Mouse (Mus musculus): Measurements from ENCODE around the gene Arrdc4. TPM values are rescaled to one million over a fixed set of nuclear protein-coding genes. Genes with fewer than 3 reads are reported as not detected.

Gene Arrdc4
- polyA plus RNA-seq (2015; fragmentation: Nextera tagmentation; extraction: Ambion mirVana): 24.9 and 25.0 TPM in 2 replicates

DNA sequence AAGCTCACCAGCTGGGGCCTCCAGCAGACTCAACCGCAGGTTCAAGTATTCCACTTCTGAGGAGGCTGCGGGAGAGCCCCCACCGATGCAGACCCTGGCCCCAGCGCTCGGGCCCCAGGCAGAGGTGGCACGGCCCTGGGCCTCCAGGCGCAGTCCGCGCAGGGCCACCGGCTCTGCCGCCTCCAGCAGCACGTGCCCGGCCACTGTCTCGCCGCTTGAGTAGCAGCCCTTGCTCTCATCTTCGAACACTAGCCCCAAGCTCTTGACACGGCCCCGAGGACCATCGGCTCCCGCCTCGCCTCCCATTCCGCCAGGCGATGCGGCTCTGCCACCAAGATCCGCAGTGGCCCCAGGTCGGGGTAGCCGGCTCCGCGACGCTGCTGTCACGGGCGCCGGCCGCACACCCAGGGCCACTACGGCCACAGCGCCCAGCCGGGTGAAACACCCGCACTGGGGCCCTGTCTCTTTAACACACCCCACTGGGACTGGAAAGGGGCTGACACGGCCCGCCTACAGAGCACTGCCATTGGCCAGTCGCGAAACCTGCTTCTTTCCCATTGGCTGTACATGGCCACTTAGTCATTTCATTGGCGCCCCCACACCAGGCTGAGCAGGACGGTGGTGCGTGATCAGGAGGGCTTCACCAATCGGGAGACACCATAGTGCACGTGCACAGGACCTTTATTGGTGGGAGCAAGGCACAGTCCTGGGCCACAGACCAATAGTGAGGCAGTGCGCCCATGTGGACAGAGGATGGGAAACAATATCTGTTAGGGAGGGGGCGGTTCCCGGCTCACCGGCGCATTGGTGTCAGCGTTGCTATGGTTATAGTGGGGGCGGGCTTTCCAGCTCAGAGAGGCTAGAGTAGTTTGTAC lies at the start of gene Arrdc4:
TSS of gene Arrdc4 (minus strand) at position 481 of the 875 bp plus-strand sequence.
- Histone ChIP-seq H3K9ac (peak within 1 kb of the TSS; percentile 94), H3K4me3 (peak within 1 kb of the TSS; percentile 87), H3K36me3 (peaks cover 15% of the 10 kb centered on the region), H3K27me3 (no peaks in the 10 kb centered on the region), H3K4me1 (peaks cover 21% of the 10 kb centered on the region), H3K4me2 (peak within 1 kb of the TSS; percentile 91), H3K27ac (peak within 1 kb of the TSS; percentile 72), H3K9me3 (no peaks in the 10 kb centered on the region)
- peak; percentile 100 for ATAC-seq (ENCODE audit: insufficient number of reproducible peaks, insufficient read depth, low FRiP score, low TSS enrichment, low read depth)
- WGBS: under 1% methylated on average over 54 of the region's 54 CpGs

DNA sequence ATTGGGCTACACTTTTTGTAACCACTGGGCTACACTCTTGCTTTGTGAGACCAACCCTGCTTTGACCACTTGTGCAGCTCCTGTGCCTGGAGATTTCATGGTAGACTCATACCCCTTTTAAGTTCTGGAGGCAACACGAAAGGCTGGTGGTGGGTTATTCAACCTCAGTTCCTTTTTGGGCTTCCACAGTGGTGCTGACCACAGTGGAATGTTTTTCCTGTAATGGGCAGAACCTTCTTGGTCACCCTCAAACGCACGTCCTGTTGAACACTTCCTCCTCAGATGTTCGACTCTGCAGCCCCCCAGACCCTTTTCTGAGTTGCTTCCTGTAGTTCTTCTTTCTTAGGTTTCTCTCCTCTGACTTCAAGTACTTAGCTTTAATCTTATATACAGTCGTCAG lies 46.5 kb upstream of the Arrdc4 start:
- Histone ChIP-seq H3K27ac (no peak overlapping the region), H3K9me3 (no peaks in the 10 kb centered on the region), H3K9ac (no peak overlapping the region), H3K4me1 (no peaks in the 10 kb centered on the region), H3K4me2 (no peak overlapping the region), H3K36me3 (no peaks in the 10 kb centered on the region), H3K4me3 (no peak overlapping the region), H3K27me3 (no peaks in the 10 kb centered on the region)
- 66% methylated on average over 5 of the region's 5 CpGs for WGBS
- no peak for ATAC-seq (ENCODE audit: insufficient number of reproducible peaks, insufficient read depth, low FRiP score, low TSS enrichment, low read depth)

- Histone ChIP-seq H3K27me3 (no peaks in the 10 kb centered on the region), H3K27ac (no peak overlapping the region), H3K36me3 (no peaks in the 10 kb centered on the region), H3K4me2 (no peak overlapping the region), H3K4me3 (no peak overlapping the region), H3K9ac (no peak overlapping the region), H3K4me1 (no peaks in the 10 kb centered on the region), H3K9me3 (no peaks in the 10 kb centered on the region)
- ATAC-seq (ENCODE audit: insufficient number of reproducible peaks, insufficient read depth, low FRiP score, low TSS enrichment, low read depth): no peak
- 83% methylated on average over 3 of the region's 3 CpGs for WGBS
Observed at GRCm38 (mm10) chr7:68788711-68789110, 39.7 kb upstream of the Arrdc4 start.

DNA sequence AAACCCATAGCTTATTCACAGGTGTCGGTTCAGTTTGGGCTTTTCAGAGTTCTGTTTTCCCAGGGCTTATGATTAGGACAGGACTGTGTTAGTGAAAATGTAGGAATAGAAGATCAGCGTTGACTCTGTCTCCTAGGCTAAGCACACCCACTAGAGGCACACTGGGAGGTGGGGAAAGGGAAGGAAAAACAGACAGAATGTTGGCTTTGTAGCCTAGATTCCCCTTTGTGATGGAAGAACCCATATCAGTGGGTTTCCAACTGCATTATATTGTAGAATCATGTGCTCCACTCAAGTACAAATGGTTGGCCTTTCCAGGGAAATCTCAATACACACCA lies 22.7 kb upstream of the Arrdc4 start:
- 81% methylated on average over 2 of the region's 2 CpGs for WGBS
- Histone ChIP-seq H3K27me3 (no peaks in the 10 kb centered on the region), H3K9ac (no peak overlapping the region), H3K27ac (no peak overlapping the region), H3K4me3 (no peak overlapping the region), H3K9me3 (no peaks in the 10 kb centered on the region), H3K4me2 (no peak overlapping the region), H3K4me1 (no peaks in the 10 kb centered on the region), H3K36me3 (no peaks in the 10 kb centered on the region)
- no peak for ATAC-seq (ENCODE audit: insufficient number of reproducible peaks, insufficient read depth, low FRiP score, low TSS enrichment, low read depth)

GRCm38 (mm10) chr7:68770894-68771756 lies 22.1 kb upstream of the Arrdc4 start:
- H3K9me3 ChIP-seq: no peaks in the 10 kb centered on the region
- no peak overlapping the region for H3K27ac ChIP-seq
- no peak overlapping the region for H3K4me2 ChIP-seq
- H3K9ac ChIP-seq: no peak overlapping the region
- no peak overlapping the region for H3K4me3 ChIP-seq
- no peaks in the 10 kb centered on the region for H3K36me3 ChIP-seq
- H3K27me3 ChIP-seq: no peaks in the 10 kb centered on the region
- no peak for ATAC-seq (ENCODE audit: insufficient number of reproducible peaks, insufficient read depth, low FRiP score, low TSS enrichment, low read depth)
- WGBS: 66% methylated on average over 7 of the region's 7 CpGs
- no peaks in the 10 kb centered on the region for H3K4me1 ChIP-seq

DNA sequence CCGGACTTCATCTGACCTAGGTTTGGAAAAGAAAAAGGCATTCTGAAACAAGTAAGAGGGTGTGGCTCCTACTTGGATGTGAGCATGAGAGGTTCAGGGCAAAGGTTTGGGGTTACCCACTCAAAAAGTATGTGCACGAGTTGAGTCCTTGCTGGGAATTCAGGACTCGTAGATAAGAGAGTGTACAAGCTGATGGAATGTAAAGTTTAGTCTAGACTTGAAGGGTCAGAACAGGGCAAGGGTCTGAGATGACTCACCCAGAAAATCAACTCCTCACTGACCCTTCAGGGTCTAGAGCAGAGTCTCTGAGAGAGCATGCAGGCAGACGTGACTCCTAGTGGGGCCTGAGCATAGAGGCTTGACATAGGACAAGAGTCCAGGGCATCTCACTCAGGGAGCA lies 16.9 kb upstream of the Arrdc4 start:
- WGBS: 87% methylated on average over 4 of the region's 4 CpGs
- Histone ChIP-seq H3K4me3 (no peak overlapping the region), H3K9me3 (no peaks in the 10 kb centered on the region), H3K4me2 (no peak overlapping the region), H3K27ac (no peak overlapping the region), H3K36me3 (no peaks in the 10 kb centered on the region), H3K9ac (no peak overlapping the region), H3K4me1 (no peaks in the 10 kb centered on the region), H3K27me3 (no peaks in the 10 kb centered on the region)
- ATAC-seq (ENCODE audit: insufficient number of reproducible peaks, insufficient read depth, low FRiP score, low TSS enrichment, low read depth): no peak

- Histone ChIP-seq H3K4me1 (no peaks in the 10 kb centered on the region), H3K36me3 (no peaks in the 10 kb centered on the region), H3K27me3 (no peaks in the 10 kb centered on the region), H3K9me3 (no peaks in the 10 kb centered on the region), H3K4me2 (no peak overlapping the region), H3K4me3 (no peak overlapping the region), H3K9ac (no peak overlapping the region), H3K27ac (no peak overlapping the region)
- 68% methylated on average over 6 of the region's 6 CpGs for WGBS
- ATAC-seq (ENCODE audit: insufficient number of reproducible peaks, insufficient read depth, low FRiP score, low TSS enrichment, low read depth): no peak
Observed at GRCm38 (mm10) chr7:68759148-68759724, 10.2 kb upstream of the Arrdc4 start.

DNA sequence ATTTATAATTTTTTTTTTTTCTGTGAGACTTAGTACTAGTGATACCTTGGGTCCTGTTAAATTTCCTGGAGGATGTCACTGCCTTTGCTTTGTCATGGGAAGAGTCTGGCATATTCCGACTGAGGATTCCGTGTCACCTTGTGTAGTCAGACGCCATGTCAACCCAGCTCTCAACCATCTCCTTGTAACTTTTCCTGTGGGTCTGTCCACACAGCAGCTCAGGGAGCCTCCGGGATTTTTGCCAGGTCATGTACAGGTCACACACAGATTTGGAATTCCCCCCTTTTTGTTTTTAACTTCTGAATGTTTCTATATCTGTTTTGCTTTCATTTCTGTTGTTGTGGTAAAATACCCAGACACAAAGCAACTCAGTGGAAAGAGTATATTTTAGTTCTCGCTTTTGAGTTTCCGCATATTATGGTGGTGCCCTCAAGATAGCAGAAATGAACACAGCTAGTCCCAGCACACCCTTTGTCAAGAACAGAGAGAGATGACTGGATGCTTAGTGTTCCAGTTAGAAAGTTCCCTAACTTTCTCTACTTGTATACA lies 7.7 kb upstream of the Arrdc4 start:
- Histone ChIP-seq H3K27me3 (no peaks in the 10 kb centered on the region), H3K9ac (no peak overlapping the region)
- 86% methylated on average over 6 of the region's 6 CpGs for WGBS

GRCm38 (mm10) chr7:68749919-68750318 lies 878 bp upstream of the Arrdc4 start:
- H3K9me3 ChIP-seq: no peaks in the 10 kb centered on the region
- H3K27ac ChIP-seq: 0 out of 2 replicates have a peak overlapping the region, but pooled peaks have one; percentile 4
- H3K4me1 ChIP-seq: peaks cover 21% of the 10 kb centered on the region
- peak overlapping the region; percentile 87 for H3K4me3 ChIP-seq
- H3K27me3 ChIP-seq: no peaks in the 10 kb centered on the region
- 69% methylated on average over 8 of the region's 8 CpGs for WGBS
- H3K4me2 ChIP-seq: peak overlapping the region; percentile 91
- peaks cover 6% of the 10 kb centered on the region; the same call in 1 of the 2 replicates for H3K36me3 ChIP-seq
- peak overlapping the region; percentile 4; the same call in 1 of the 2 replicates for H3K9ac ChIP-seq
- ATAC-seq (ENCODE audit: insufficient number of reproducible peaks, insufficient read depth, low FRiP score, low TSS enrichment, low read depth): no peak

More for the DNA sequence above, 7.7 kb upstream of the Arrdc4 start:
- no peak overlapping the region for H3K27ac ChIP-seq
- H3K36me3 ChIP-seq: no peaks in the 10 kb centered on the region
- no peaks in the 10 kb centered on the region for H3K4me1 ChIP-seq
- no peak overlapping the region for H3K4me2 ChIP-seq
- H3K4me3 ChIP-seq: no peak overlapping the region
- no peak for ATAC-seq (ENCODE audit: insufficient number of reproducible peaks, insufficient read depth, low FRiP score, low TSS enrichment, low read depth)
- no peaks in the 10 kb centered on the region for H3K9me3 ChIP-seq

GRCm38 (mm10) chr7:68748361-68748760 lies 680 bp downstream of the Arrdc4 start:
- peak overlapping the region; percentile 72 for H3K27ac ChIP-seq
- peaks cover 17% of the 10 kb centered on the region for H3K36me3 ChIP-seq

DNA sequence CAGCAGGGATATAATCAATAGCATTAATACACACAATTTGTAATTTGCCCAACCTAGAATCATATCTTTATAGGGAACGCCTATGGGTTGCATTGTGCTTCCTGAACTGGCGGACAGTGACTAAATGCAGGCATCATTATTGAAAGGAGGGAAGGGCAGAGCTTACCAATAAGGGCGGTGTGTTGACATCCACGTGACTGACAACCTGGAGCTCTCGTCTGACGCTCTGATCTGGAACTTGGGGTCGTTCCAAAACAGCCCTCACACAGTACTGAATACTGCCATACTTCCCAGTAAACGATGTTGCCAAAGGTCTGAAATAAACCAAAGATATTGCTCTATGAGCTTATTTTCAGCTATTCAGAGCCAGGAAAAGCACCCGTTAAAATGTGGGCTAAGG lies 4.4 kb downstream of the Arrdc4 start:
- Histone ChIP-seq H3K4me2 (no peak overlapping the region), H3K9me3 (no peaks in the 10 kb centered on the region), H3K4me3 (no peak overlapping the region), H3K27me3 (no peaks in the 10 kb centered on the region), H3K36me3 (peaks cover 53% of the 10 kb centered on the region), H3K9ac (no peak overlapping the region), H3K27ac (no peak overlapping the region), H3K4me1 (peaks cover 18% of the 10 kb centered on the region)
- 89% methylated on average over 9 of the region's 9 CpGs for WGBS
- no peak for ATAC-seq (ENCODE audit: insufficient number of reproducible peaks, insufficient read depth, low FRiP score, low TSS enrichment, low read depth)

More at GRCm38 (mm10) chr7:68748361-68748760, 680 bp downstream of the Arrdc4 start:
- H3K4me2 ChIP-seq: peak overlapping the region; percentile 91
- WGBS: 13% methylated on average over 8 of the region's 8 CpGs
- H3K9me3 ChIP-seq: no peaks in the 10 kb centered on the region
- ATAC-seq (ENCODE audit: insufficient number of reproducible peaks, insufficient read depth, low FRiP score, low TSS enrichment, low read depth): no peak
- peaks cover 21% of the 10 kb centered on the region for H3K4me1 ChIP-seq
- peak overlapping the region; percentile 94 for H3K9ac ChIP-seq
- peak overlapping the region; percentile 87 for H3K4me3 ChIP-seq
- H3K27me3 ChIP-seq: no peaks in the 10 kb centered on the region

All from embryonic facial prominence, embryonic 13.5 days (tissue).